Mouse (Mus musculus) limb, embryonic 12.5 days (tissue): ENCODE measurements around the gene Troap. TPM values are rescaled to one million over a fixed set of nuclear protein-coding genes. Genes with fewer than 3 reads are reported as not detected.
"Not testable (repeated sequence)": the region's sequence is repeated elsewhere in the genome, so short reads cannot be mapped to it uniquely, and the experiment has no call there.

Experiments
- ATAC-seq: fragments of 200-750 bp; cut with Nextera tagmentation; 2 replicates; pipeline ENCODE4 v1.8.0; 2017; ENCODE audit warnings: low read depth, moderate TSS enrichment; ENCODE audit not compliant: insufficient number of reproducible peaks, insufficient read depth, low FRiP score, low TSS enrichment
- H3K27ac ChIP-seq: fragments of 300-500 bp; sonication (generic); 2 replicates; pipeline ENCODE4 v1.5.1; 2016; ENCODE audit warnings: mild to moderate bottlenecking, moderate library complexity
- H3K27me3 ChIP-seq: fragments of 300-500 bp; sonication (generic); 2 replicates; pipeline ENCODE4 v1.6.1; 2016; ENCODE audit warnings: mild to moderate bottlenecking, moderate library complexity
- H3K36me3 ChIP-seq: fragments of 300-500 bp; sonication (generic); 2 replicates; pipeline ENCODE4 v1.6.1; 2016; ENCODE audit warnings: mild to moderate bottlenecking, moderate library complexity
- H3K4me1 ChIP-seq: fragments of 300-500 bp; sonication (generic); replicated peaks from 2 replicates; pipeline ENCODE4 v1.6.1; 2016
- H3K4me2 ChIP-seq: fragments of 300-500 bp; sonication (generic); 2 replicates; pipeline ENCODE4 v1.6.1; 2016; ENCODE audit warnings: mild to moderate bottlenecking, moderate library complexity
- H3K4me3 ChIP-seq: fragments of 300-500 bp; sonication (generic); replicated peaks from 2 replicates; pipeline ENCODE4 v1.5.1; 2016; ENCODE audit warnings: mild to moderate bottlenecking
- H3K9ac ChIP-seq: fragments of 300-500 bp; sonication (generic); replicated peaks from 2 replicates; pipeline ENCODE4 v1.6.1; 2016; ENCODE audit warnings: mild to moderate bottlenecking, moderate library complexity
- H3K9me3 ChIP-seq: fragments of 300-500 bp; sonication (generic); 2 replicates; pipeline ENCODE4 v1.6.1; 2016; ENCODE audit warnings: mild to moderate bottlenecking, moderate library complexity
- WGBS: fragments of 180-500 bp; shearing (Covaris S2); methylation state at CpG from one replicate; pipeline ENCODE4 v1.1.7; 2016; 5-methylcytosine and 5-hydroxymethylcytosine counted together
- polyA plus RNA-seq: library from polyadenylated mRNA; unstranded; fragments of >200 nt; fragmentation: Nextera tagmentation; extraction: Ambion mirVana; gene quantifications from 2 replicates; pipeline ENCODE4 v1.2.1, GENCODE M21; 2016

Gene Troap
- polyA plus RNA-seq, 1 experiment from 2014 or later = 47.1 TPM

GRCm38 (mm10) chr15:99040920-99041856 lies 33.2 kb upstream of the Troap start:
- Histone ChIP-seq H3K27me3 (peaks cover 9% of the 10 kb centered on the region; the same call in 1 of the 2 replicates), H3K36me3 (peaks cover 15% of the 10 kb centered on the region), H3K4me3 (no peak overlapping the region), H3K4me2 (no peak overlapping the region), H3K9me3 (no peaks in the 10 kb centered on the region), H3K9ac (no peak overlapping the region), H3K4me1 (peaks cover 3% of the 10 kb centered on the region; the same call in 1 of the 2 replicates), H3K27ac (no peak overlapping the region; the same call in 1 of the 2 replicates)
- WGBS = 70% methylated on average over 21 of the region's 21 CpGs
- no peak for ATAC-seq

GRCm38 (mm10) chr15:99042334-99042733 lies 32.0 kb upstream of the Troap start:
- H3K4me2 ChIP-seq = no peak overlapping the region
- peaks cover 9% of the 10 kb centered on the region; the same call in 1 of the 2 replicates for H3K27me3 ChIP-seq
- no peak overlapping the region for H3K4me3 ChIP-seq
- H3K9ac ChIP-seq = no peak overlapping the region
- no peak for ATAC-seq
- peaks cover 8% of the 10 kb centered on the region for H3K36me3 ChIP-seq
- no peaks in the 10 kb centered on the region for H3K9me3 ChIP-seq
- H3K4me1 ChIP-seq = peaks cover 3% of the 10 kb centered on the region; the same call in 1 of the 2 replicates
- WGBS = 80% methylated on average over 5 of the region's 5 CpGs
- H3K27ac ChIP-seq = no peak overlapping the region

- H3K9me3 ChIP-seq = no peaks in the 10 kb centered on the region
- ATAC-seq = no peak
- 0 out of 2 replicates have a peak overlapping the region, but pooled peaks have one; percentile 24 for H3K27ac ChIP-seq
- no peak overlapping the region for H3K4me2 ChIP-seq
- no peaks in the 10 kb centered on the region for H3K36me3 ChIP-seq
- H3K27me3 ChIP-seq = peaks cover 12% of the 10 kb centered on the region
- H3K9ac ChIP-seq = no peak overlapping the region
- 36% methylated on average over 3 of the region's 3 CpGs for WGBS
- H3K4me3 ChIP-seq = no peak overlapping the region
- H3K4me1 ChIP-seq = peaks cover 3% of the 10 kb centered on the region; the same call in 1 of the 2 replicates
These were observed 29.5 kb upstream of the Troap start for GRCm38 (mm10) chr15:99044854-99045253.

DNA sequence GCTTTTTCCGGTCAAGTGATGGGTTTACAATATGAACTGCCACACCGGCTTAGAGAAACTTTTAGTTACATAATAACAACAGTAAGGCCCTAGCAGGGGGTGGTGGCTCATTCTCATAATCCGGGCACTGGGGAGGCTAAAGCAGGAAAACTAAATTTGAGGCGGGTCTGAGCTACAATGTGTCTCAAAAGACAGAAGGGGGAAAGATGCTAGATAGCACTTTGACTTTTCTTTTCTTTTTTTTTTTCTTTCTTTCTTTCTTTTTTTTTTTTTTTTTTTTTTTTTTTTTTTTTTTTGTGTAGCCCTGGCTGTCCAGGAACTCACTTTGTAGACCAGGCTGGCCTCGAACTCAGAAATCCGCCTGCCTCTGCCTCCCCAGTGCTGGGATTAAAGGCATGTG lies 28.6 kb upstream of the Troap start:
- peaks cover 21% of the 10 kb centered on the region for H3K27me3 ChIP-seq
- H3K9me3 ChIP-seq, H3K4me1 ChIP-seq, H3K9ac ChIP-seq, H3K4me3 ChIP-seq, H3K27ac ChIP-seq, ATAC-seq, H3K36me3 ChIP-seq, H3K4me2 ChIP-seq: not testable (repeated sequence)
- 87% methylated on average over 6 of the region's 6 CpGs for WGBS

DNA sequence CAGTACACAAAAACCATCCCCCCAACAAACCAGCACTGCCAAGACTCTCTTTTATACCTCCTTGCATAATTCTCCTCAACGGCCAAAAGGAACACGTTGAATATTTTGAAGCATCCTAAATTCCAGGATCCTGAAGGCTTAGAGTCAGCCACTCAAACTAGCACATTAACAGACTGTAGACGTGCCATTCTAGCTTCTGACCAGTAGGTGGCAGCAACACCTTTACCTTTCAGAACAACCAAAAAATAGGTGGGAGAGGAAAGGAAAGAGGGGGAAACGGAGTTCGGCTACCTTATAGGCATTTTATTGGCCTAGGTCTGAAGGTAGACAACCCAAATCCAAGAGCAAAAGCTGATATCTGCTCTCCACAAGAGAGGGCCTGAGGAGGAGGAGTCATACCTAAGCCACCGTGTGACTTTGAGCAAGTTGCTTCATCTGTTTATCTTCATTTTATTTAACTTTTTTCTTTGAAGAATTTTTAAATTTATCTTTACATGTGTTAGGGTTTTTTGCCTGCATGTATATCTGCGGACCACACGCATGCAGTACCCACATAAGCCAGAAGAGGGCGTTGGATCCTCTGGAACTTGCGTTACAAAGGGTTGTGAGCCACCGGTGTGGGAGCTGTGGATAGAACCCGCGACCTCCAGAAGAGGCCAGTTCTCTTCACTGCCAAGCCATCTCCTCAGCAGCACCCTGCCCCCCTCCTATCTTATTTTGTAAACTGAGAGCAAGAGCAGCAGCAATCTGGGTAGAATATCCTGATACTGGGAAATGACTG lies 24.7 kb upstream of the Troap start:
- Histone ChIP-seq H3K9ac (no peak overlapping the region), H3K9me3 (no peaks in the 10 kb centered on the region), H3K27me3 (peaks cover 45% of the 10 kb centered on the region), H3K4me3 (no peak overlapping the region), H3K27ac (no peak overlapping the region), H3K4me1 (peaks cover 16% of the 10 kb centered on the region), H3K36me3 (no peaks in the 10 kb centered on the region), H3K4me2 (no peak overlapping the region)
- WGBS = 34% methylated on average over 13 of the region's 13 CpGs
- no peak for ATAC-seq

DNA sequence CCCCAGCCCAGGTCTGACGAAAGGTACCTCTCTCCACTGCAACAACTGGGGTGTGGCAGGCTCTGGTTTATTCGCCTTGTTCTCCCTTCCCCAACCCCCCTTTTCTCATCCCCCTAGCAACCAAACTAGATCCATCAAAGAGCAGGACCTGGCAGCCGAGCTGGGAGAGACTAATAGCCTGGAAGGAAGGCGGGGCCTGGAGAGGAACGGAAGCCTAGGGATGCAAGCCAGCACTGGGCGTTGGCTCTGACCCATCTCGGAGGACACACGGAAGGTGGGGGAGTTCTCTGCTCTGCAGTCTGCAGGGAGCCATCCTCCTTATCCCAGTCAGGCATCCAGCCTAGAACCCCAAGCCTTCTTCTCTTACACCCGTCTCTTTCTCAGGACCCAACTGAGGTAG lies 21.0 kb upstream of the Troap start:
- Histone ChIP-seq H3K4me3 (no peak overlapping the region), H3K27me3 (peaks cover 83% of the 10 kb centered on the region), H3K9me3 (no peaks in the 10 kb centered on the region), H3K9ac (no peak overlapping the region), H3K27ac (no peak overlapping the region), H3K36me3 (no peaks in the 10 kb centered on the region), H3K4me2 (no peak overlapping the region), H3K4me1 (peaks cover 34% of the 10 kb centered on the region)
- no peak for ATAC-seq
- 8% methylated on average over 9 of the region's 9 CpGs for WGBS

- H3K4me2 ChIP-seq = peak within 1 kb of the TSS; percentile 64
- no peaks in the 10 kb centered on the region; the same call in 1 of the 2 replicates for H3K9me3 ChIP-seq
- peak within 1 kb of the TSS; percentile 39 for H3K4me3 ChIP-seq
- no peak within 1 kb of the TSS for H3K27ac ChIP-seq
- H3K9ac ChIP-seq = peak within 1 kb of the TSS; percentile 47
- no peaks in the 10 kb centered on the region for H3K36me3 ChIP-seq
- no peak for ATAC-seq
- peaks cover 94% of the 10 kb centered on the region for H3K27me3 ChIP-seq
- peaks cover 34% of the 10 kb centered on the region for H3K4me1 ChIP-seq
- WGBS = 3% methylated on average over 30 of the region's 30 CpGs
These were observed 19.3 kb upstream of the Troap start, which contains the start of gene Prph for GRCm38 (mm10) chr15:99055040-99055439. Gene Prph (plus strand): TSS chr15:99055174.

DNA sequence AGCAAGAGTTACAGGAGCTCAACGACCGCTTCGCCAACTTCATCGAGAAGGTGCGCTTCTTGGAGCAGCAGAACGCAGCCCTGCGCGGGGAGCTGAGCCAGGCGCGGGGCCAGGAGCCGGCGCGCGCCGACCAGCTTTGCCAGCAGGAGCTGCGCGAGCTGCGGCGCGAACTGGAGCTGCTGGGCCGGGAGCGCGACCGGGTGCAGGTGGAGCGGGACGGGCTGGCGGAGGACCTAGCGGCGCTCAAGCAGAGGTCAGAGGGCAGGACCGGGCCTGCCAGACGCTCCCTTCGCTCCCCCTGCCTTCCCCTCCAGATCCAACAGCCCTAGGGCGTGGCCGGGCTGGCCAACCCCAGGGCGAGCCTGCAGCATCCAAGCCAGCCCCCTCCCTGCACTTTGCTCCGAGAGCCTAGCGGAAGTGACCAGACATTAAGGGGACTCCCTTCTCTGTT lies 18.8 kb upstream of the Troap start:
- no peaks in the 10 kb centered on the region for H3K36me3 ChIP-seq
- peak overlapping the region; percentile 47 for H3K9ac ChIP-seq
- under 1% methylated on average over 37 of the region's 37 CpGs for WGBS
- no peaks in the 10 kb centered on the region; the same call in 1 of the 2 replicates for H3K9me3 ChIP-seq
- H3K4me2 ChIP-seq = peak overlapping the region; percentile 64
- 0 out of 2 replicates have a peak, but pooled peaks have one; percentile 24 for ATAC-seq
- H3K27me3 ChIP-seq = peaks cover 93% of the 10 kb centered on the region
- H3K4me3 ChIP-seq = peak overlapping the region; percentile 39
- H3K27ac ChIP-seq = no peak overlapping the region
- peaks cover 34% of the 10 kb centered on the region for H3K4me1 ChIP-seq

DNA sequence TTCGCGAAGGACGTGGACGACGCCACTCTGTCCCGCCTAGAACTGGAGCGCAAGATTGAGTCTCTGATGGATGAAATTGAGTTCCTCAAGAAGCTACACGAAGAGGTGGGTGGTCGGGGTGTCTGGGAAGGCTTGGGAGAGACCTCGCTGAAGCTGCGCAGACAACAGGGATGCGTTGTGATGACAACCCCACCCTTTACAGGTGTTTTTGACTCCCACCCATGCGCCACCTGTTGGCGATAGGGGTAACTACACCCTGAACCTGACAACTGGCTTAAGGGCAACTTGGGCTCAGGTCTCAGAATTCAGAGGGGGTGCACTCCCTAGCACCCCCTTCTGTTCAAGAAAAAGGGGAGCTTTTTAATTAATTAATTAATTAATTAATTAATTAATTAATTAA lies 18.0 kb upstream of the Troap start:
- no peak for ATAC-seq

DNA sequence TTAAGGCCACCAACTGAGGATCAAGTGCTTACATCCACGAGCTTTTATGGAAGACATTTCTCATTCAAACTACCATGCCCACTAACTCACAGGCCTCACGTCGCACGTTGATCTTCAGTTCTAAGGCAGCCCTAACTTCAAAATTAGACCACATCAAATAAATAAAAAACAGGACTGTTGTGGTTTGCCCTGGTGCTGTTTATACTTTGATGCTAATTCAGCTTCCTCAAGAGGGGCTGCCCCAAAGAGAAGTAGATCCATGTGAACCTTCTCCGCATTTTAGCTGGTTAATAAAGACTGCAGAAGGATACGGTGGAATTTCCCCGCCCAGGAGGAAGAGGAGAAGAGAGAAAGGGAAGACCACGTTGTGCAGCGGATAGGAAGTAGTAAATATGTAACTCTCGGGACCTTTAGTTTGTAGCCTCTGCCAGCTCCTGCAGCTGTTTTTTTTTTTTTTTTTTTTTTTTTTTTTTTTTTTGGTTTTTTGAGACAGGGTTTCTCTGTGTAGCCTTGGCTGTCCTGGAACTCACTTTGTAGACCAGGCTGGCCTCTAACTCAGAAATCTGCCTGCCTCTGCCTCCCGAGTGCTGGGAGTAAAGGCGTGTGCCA lies 8.7 kb upstream of the Troap start:
- WGBS = 73% methylated on average over 12 of the region's 12 CpGs
- no peak for ATAC-seq
- no peak overlapping the region for H3K4me3 ChIP-seq
- no peak overlapping the region for H3K27ac ChIP-seq
- H3K9me3 ChIP-seq = no peaks in the 10 kb centered on the region
- H3K36me3 ChIP-seq = no peaks in the 10 kb centered on the region
- H3K4me2 ChIP-seq = no peak overlapping the region
- H3K27me3 ChIP-seq = peaks cover 49% of the 10 kb centered on the region
- no peak overlapping the region for H3K9ac ChIP-seq
- H3K4me1 ChIP-seq = no peaks in the 10 kb centered on the region

More for the DNA sequence above, 18.0 kb upstream of the Troap start:
- Histone ChIP-seq H3K9me3 (no peaks in the 10 kb centered on the region; the same call in 1 of the 2 replicates), H3K4me3 (peak overlapping the region; percentile 39), H3K27me3 (peaks cover 95% of the 10 kb centered on the region), H3K4me1 (peaks cover 34% of the 10 kb centered on the region), H3K4me2 (peak overlapping the region; percentile 64; the same call in 1 of the 2 replicates), H3K9ac (no peak overlapping the region), H3K27ac (no peak overlapping the region), H3K36me3 (no peaks in the 10 kb centered on the region)
- 6% methylated on average over 14 of the region's 14 CpGs for WGBS
